Mouse (Mus musculus) cerebellum, postnatal 36 days (tissue): Measurements from ENCODE around the gene Gm3880.
"Not testable (repeated sequence)": the region's sequence is repeated elsewhere in the genome, so short reads cannot be mapped to it uniquely, and the experiment has no call there.

Experiments used
- DNase-seq, 2 experiments: peaks; one replicate each; pipeline ENCODE4 v3.0.0; 2021 to 2022; ENCODE audit warnings: mixed read lengths in 2 of 2

Gene Gm3880

GRCm38 (mm10) chrX:102686872-102687271, at the start of gene Gm3880:
TSS of gene Gm3880 (minus strand) at chrX:102686972.
- not testable (repeated sequence) for DNase-seq

- DNase-seq = not testable (repeated sequence)
These were observed 37.5 kb upstream of the Gm3880 start for GRCm38 (mm10) chrX:102724226-102724625.

- not testable (repeated sequence) for DNase-seq
These were observed 20.8 kb upstream of the Gm3880 start, which contains the start of the genes Gm9112 and Dmrtc1b for GRCm38 (mm10) chrX:102707535-102707934. TSS of gene Gm9112 (minus strand) at chrX:102707635. TSS of gene Dmrtc1b (plus strand) at chrX:102707865.

GRCm38 (mm10) chrX:102700636-102701035, 13.9 kb upstream of the Gm3880 start:
- not testable (repeated sequence) for DNase-seq

- DNase-seq = peak; percentile 3 to 27
These were observed 2.5 kb upstream of the Gm3880 start for GRCm38 (mm10) chrX:102689252-102689651.

- DNase-seq = not testable (repeated sequence)
These were observed 2.1 kb downstream of the Gm3880 start for GRCm38 (mm10) chrX:102684706-102685105.

GRCm38 (mm10) chrX:102666641-102667040, 20.1 kb downstream of the Gm3880 start:
- DNase-seq = no peak

GRCm38 (mm10) chrX:102660712-102661111, 26.1 kb downstream of the Gm3880 start:
- no peak for DNase-seq

GRCm38 (mm10) chrX:102645691-102646090, 41.1 kb downstream of the Gm3880 start:
- DNase-seq = no peak

- DNase-seq = no peak
These were observed 41.6 kb downstream of the Gm3880 start for GRCm38 (mm10) chrX:102645146-102645545.

- DNase-seq = no peak
These were observed 42.2 kb downstream of the Gm3880 start for GRCm38 (mm10) chrX:102644573-102644951.

- peak; percentile 43 to 68 for DNase-seq
These were observed 42.8 kb downstream of the Gm3880 start, which contains the start of gene Phka1 for GRCm38 (mm10) chrX:102643823-102644572. TSS of gene Phka1 (minus strand) at chrX:102644246.
